Mouse (Mus musculus) lung, postnatal 25 days (tissue): ENCODE results near the gene Tra2b.
"Not testable (repeated sequence)": the region's sequence is repeated elsewhere in the genome, so short reads cannot be mapped to it uniquely, and the experiment has no call there.

Experiments
- DNase-seq: peaks from one replicate; pipeline ENCODE4 v3.0.0; 2022; ENCODE audit warnings: low spot score

Tra2b gene

GRCm38 (mm10) chr16:22265849-22266376 lies at the start of gene Tra2b:
Gene Tra2b (minus strand): TSS chr16:22266005.
- peak; percentile 97 for DNase-seq

DNA sequence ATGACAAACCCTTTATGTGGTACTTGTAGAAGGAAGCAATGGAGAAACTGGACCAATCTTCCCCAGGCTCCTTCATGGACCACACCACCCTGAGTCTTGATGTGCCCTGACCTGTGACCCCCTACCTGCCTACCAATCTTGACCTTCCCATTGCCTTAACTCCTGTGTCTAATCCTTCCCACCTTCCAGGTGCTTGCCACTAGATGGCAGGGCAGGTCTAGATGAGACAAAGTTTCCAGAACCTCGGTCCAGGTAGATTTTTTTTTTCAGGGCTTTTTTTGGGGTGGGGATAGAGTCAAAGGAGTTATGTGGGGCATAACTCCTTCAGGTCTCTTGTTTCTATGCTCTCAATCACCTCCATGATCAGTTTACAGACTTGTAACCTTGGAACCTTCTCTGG lies 44.8 kb upstream of the Tra2b start:
- peak; percentile 22 for DNase-seq

DNA sequence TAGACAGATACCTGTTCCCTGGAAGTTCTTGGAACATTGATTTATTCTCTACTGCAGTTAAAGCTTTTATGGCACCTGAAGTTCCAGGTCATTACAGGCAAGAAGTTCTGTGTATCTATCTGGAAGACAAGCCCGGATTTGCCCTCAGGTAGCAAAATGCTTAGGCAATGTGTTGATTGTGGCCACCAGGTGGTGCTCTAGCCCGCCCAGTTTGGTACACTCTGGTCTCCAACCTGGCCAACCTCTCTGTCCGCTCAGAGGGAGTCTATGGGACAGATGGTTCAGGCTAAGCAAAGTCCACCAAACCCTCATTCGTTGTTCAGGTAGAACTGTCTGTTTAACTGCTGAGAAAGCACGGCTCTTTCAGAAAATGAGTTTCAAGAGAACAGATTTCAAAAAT lies 36.8 kb upstream of the Tra2b start:
- DNase-seq, result peak; percentile 71

GRCm38 (mm10) chr16:22301378-22301777 lies 35.6 kb upstream of the Tra2b start:
- DNase-seq, result no peak

DNA sequence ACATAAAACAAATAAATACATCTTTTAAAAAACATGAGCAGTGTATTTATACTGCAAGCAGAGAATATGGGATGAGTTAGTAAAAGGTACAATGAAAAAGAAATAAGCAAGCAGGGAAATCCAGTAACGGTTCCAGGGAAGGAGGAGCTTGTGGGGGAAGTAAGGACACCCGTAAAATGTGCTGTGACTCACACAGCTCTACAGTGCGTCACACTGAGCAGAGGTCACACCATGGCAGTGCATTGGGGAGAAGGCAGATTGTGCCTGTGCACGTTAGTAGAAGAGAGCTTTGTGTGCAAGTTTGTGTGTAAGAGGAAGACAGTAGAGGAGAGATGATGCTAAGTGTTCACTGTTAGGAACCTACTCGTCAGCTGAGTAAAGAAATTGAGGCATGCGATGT lies 31.1 kb upstream of the Tra2b start:
- no peak for DNase-seq

DNA sequence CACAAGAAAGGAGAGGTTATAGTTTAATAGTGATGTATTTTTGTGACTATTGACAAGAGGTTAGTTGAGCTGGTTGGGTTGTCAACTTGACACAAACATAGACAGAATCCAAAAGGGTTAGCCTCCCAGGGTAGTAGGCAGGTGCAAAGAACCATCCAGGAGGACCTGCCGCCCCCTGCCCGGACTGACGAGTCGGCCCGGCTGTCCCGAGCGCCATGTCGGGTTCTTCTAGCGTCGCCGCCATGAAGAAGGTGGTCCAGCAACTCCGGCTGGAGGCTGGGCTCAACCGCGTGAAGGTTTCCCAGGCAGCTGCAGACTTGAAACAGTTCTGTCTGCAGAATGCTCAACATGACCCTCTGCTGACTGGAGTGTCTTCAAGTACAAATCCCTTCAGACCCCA lies 29.0 kb upstream of the Tra2b start:
- DNase-seq, result not testable (repeated sequence)

DNA sequence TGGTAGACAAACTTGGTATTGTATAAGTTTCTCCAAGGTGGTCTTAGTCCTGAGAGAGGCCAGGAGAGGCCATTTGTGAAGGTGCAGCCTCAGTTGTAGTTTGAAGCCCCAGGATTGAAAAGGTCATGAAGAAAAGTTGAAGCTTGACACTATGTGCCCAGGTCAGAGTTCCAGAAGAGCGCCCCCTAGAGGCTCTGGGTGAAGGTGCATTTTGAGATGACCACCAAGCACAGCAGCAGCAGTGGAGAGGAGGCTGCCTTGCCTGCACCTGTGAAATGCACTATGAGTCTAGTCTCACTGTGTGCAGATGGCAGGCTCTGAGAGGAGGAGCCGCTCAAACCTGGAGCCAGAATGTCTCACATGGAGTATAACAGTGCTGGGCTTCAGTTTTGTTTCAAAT lies 27.8 kb upstream of the Tra2b start:
- no peak for DNase-seq

GRCm38 (mm10) chr16:22292394-22292793 lies 26.6 kb upstream of the Tra2b start:
- DNase-seq, result no peak

DNA sequence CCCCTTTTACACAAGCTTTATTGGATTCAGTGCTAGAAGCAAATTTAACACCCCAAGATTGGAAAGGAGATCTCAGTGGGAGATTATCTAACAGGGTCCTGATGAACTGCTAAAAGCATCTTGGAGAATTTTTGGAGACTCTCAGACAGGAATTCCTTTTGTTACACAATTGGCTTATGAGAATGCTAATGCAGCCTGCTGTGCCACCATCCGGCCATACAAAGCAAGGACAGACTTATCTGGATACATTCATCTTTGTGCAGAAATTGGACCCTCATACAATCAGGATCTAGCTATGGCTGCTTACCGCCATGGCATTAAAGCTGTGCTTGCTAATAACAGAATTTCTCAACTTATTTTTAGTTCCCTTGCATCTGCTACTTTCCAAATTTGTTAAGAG lies 23.8 kb upstream of the Tra2b start:
- DNase-seq, result no peak

GRCm38 (mm10) chr16:22286996-22287395 lies 21.2 kb upstream of the Tra2b start:
- no peak for DNase-seq

GRCm38 (mm10) chr16:22276536-22276935 lies 10.7 kb upstream of the Tra2b start:
- no peak for DNase-seq

DNA sequence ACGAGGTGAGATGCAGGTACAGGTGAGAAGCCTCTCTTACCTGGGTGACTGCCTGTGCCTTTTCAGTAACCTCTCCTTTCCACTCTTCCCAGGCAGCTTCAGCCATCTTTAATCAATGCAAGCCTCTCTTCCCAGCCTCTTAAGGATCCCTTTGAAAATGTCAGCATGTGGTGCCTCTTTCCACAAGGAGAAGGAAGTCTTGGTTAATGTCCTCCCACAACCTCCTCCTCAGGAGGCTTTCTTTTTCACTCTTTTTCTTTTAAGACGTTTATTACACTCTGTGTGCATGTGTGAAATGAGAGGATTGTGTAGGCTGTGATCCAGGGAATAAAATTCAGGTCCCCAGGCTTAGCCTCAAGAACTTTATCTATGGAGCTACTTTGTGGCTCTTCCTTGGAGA lies 9.3 kb upstream of the Tra2b start:
- no peak for DNase-seq

DNA sequence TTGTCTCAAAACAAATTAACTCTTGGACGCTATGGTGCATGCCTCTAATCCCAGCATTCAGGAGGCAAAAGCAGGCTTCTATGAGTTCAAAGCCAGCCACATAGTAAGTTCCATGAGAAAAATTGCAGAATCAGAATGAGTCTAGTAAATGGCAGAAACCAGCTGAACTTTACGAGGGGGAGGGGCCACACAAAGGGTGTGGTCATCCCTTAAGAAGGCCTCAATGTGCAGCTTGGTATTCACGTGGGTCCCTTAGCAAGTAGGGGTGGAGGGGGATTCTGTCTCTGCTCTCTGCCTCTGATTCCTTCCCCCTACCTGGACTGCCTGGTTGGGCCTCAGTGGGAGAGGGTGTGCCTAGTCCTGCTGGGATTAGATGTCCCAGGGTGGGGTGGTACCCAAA lies 4.7 kb upstream of the Tra2b start:
- DNase-seq, result no peak

DNA sequence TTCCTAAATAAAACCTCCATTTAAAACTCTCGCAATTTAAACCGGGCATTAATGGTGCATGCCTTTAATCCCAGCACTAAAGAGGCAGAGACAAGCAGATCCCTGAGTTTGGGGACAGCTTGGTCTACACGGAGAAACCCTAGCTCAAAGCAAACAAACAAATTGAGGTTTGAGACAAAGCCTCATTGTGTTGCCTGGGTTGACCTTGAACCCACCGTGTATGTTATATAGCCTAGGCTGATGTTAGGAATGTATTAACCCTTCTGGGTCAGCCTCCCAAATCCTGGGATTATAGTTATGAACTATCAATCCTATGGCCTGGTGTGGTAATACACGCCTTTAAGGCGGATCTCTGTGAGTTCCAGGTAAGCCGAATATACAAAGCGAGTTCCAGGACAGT lies 579 bp upstream of the Tra2b start:
- DNase-seq, result no peak

GRCm38 (mm10) chr16:22264962-22265848 lies 600 bp downstream of the Tra2b start:
- peak; percentile 82 for DNase-seq

GRCm38 (mm10) chr16:22264232-22264961 lies 1.4 kb downstream of the Tra2b start:
- peak; percentile 39 for DNase-seq

DNA sequence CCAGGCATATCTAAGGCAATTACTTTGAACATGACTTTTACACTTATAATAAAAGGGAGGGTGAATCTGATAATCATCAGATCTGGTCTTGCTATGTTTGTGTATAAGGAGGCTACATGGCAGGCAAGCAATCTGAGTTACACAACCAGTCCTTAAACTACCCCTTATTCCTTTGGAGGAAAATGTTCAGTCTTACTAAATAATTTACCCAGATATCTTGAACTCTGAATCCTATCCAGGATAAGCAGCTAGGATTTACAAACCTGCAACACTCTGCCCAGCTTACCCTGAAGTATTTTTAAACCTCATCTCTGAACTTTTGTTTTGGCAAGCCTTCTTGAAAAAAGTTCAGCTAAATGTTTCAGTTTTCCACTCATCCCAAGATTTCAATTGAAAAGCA lies 2.7 kb downstream of the Tra2b start:
- peak; percentile 18 for DNase-seq

DNA sequence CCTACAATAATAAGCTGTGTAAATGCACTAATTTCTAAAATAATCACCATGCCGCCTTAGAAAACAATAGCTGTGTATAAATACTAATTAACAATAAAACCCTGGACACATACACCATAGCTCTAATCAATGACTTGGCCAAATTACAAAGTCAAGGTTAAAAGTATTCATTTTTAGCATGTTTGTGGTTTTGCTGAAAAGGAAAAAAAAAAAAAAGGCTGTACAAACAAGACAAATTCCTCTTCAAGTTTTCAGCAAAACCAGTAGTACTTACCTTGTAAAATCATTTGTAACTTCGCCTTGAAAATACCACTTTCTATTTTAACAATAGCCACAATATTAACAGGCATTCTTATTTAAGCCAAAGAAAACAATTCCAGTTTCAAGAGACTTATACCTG lies 4.2 kb downstream of the Tra2b start:
- DNase-seq, result no peak

DNA sequence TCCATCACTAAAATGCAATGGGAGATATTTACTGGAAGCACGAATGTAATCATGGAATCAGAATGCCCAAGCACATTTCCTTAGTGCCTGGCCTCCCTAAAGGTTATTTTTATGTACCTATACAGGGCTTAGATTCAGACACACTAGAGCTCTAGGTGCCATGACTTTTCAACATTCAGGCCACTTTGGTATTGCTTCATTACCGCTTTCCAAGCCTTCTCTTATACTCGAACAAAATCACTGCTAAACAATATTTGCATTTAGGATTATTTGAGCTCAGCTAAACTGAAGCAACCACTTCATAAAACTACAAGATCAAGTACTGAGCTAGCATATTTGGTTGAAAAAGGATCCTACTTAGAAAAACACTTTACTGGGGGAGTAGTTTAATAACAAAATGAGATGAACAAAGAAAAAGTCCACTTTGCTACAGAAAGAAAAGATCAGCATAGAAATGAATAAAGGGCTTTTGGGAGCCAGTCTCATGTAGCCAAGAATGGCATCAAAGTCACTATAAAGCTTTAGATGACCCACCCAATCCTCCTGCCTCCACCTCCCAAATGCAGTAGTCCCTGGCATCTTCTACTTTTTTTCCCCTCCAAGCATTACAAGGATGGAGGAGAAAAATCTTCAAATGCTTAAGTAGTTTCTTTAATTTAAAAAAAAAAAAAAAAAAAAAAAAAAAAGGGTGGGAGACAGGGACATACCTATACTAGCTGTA lies 5.2 kb downstream of the Tra2b start:
- DNase-seq, result no peak

DNA sequence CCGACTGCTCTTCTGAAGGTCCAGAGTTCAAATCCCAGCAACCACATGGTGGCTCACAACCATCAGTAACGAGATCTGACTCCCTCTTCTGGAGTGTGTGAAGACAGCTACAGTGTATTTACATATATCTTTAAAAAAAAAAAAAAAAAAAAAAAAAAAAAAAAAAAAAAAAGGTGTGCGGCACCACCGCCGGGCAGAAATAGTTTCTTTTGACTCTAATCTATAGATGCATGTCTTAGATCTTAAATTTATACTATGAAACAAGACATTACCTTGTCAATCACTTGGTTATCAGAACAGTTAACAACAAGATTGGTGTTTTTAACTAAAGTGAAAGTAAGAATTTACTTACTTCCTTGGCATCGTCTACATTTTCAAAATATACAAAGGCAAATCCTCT lies 13.6 kb downstream of the Tra2b start:
- not testable (repeated sequence) for DNase-seq

DNA sequence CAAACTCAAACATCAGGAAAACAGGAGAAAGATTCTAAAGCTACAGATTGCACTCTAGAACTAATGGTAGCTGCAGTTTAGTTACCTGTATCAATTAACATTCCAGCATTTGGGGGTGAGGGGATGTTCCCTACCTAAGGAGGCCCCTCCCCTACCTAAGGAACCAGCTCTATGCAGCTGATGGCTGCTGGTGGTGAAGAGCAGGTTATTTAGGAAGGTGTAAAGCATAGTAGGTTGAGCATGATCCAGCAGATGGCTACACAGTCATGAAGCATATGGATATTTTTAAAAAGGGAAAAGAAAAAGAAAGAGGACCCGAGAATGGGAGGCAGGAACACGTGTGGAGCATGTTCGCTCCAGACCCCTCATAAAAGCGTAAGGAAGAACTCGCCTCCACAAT lies 15.5 kb downstream of the Tra2b start:
- DNase-seq, result no peak

DNA sequence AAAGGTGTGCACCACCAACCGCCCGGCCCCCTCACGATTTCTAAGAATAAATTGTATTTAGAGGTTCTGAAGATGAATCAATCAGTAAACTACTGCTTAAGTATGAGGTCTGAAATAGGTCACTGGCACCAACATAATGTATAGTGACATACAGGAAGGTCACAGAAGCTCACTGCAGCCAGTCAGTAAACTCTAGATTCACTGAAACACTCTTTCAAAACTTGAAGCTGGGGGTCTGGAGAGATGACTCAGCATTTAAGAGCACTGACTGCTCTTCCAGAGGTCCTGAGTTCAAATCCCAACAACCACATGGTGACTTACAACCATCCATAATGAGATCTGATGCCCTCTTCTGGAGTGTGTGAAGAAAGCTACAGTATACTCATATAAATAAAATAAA lies 16.1 kb downstream of the Tra2b start:
- no peak for DNase-seq
